In the genomic region with DNA sequence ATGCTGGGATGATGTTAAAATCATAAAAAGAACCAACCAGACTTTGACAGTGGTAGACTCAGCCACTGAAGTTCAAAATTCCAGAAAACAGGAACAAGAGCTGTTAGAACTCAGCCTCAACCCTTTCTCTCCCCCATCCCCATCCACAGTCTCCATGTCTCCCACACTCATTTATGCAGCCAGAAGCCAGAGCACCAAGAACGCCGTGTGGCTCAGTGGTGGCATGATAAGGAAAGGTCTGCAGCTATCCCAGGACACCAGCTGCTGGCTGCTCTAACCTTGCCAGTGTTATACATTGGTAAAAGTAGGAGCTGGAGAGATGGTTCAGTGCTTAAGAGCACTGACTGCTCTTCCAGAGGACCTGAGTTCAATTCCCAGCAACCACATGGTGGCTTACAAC, we compare ENCODE assay signal across 24 mouse cellular contexts. TPM values are rescaled to one million over a fixed set of nuclear protein-coding genes. Genes with fewer than 3 reads are reported as not detected.
DNase-seq lines count a peak whose midpoint lies in the region; ATAC-seq and TF ChIP-seq lines count a peak whose summit lies in the region.
"Had no signal": no experiment of that assay in that cellular context is flagged by ENCODE, and none has a peak within 500 bp of the region (broad histone marks: within the 10 kb centered on the region; RNA-seq: fewer than 3 reads in every experiment).

No protein-coding gene starts in this region.

- TF ChIP-seq EP300 in liver, embryonic 14.5 days (IDR thresholded peaks at IDR 0.05; ENCODE audit: low read depth): peak; percentile 27; the same call in 1 of the 2 replicates

- H3K4me2 ChIP-seq in midbrain, embryonic 11.5 days: no peak overlapping the region
- H3K4me2 ChIP-seq in midbrain, embryonic 15.5 days: no peak overlapping the region
- H3K4me2 ChIP-seq in liver, embryonic 14.5 days (ENCODE audit: low read depth): no peak overlapping the region
- H3K4me2 ChIP-seq: embryonic facial prominence, embryonic 12.5 days; embryonic facial prominence, embryonic 15.5 days; forebrain, embryonic 13.5 days; heart, embryonic 11.5 days; hindbrain, embryonic 12.5 days; hindbrain, embryonic 15.5 days had no signal

- no peaks in the 10 kb centered on the region for H3K9me3 ChIP-seq in midbrain, embryonic 11.5 days (ENCODE audit: control insufficient read depth, low read length)
- no peaks in the 10 kb centered on the region for H3K9me3 ChIP-seq in midbrain, embryonic 15.5 days
- H3K9me3 ChIP-seq in liver, embryonic 14.5 days (ENCODE audit: control insufficient read depth, low read length): no peaks in the 10 kb centered on the region
- H3K9me3 ChIP-seq: embryonic facial prominence, embryonic 12.5 days; embryonic facial prominence, embryonic 15.5 days; forebrain, embryonic 10.5 days; forebrain, embryonic 13.5 days; hindbrain, embryonic 12.5 days; hindbrain, embryonic 15.5 days had no signal

- no peaks in the 10 kb centered on the region for H3K4me1 ChIP-seq in midbrain, embryonic 11.5 days (ENCODE audit: control insufficient read depth, insufficient read depth, low read length)
- H3K4me1 ChIP-seq in midbrain, embryonic 15.5 days: peaks cover 7% of the 10 kb centered on the region
- H3K4me1 ChIP-seq in liver, embryonic 14.5 days (replicated peaks; ENCODE audit: control insufficient read depth in 2 of 2, insufficient read depth in 2 of 2, low read length in 1 of 2): peaks cover 26 to 47% of the 10 kb centered on the region in 2 experiments

- TF ChIP-seq CTCF in liver, embryonic 14.5 days (IDR thresholded peaks at IDR 0.05; ENCODE audit: low read depth): no peak

- H3K4me3 ChIP-seq in midbrain, embryonic 11.5 days (ENCODE audit: low read depth, low read length): no peak overlapping the region
- no peak overlapping the region for H3K4me3 ChIP-seq in midbrain, embryonic 15.5 days
- H3K4me3 ChIP-seq in liver, embryonic 14.5 days (ENCODE audit: insufficient read depth in 1 of 2, low read depth in 2 of 2, low read length in 2 of 2): no peak overlapping the region
- H3K4me3 ChIP-seq: embryonic facial prominence, embryonic 12.5 days; embryonic facial prominence, embryonic 15.5 days; erythroblast, embryonic 14.5 days; forebrain, embryonic 10.5 days; forebrain, embryonic 13.5 days; gastrocnemius, adult 2 months; hindbrain, embryonic 12.5 days; hindbrain, embryonic 15.5 days had no signal

- ATAC-seq in midbrain, embryonic 11.5 days (ENCODE audit: low FRiP score): no peak
- ATAC-seq in midbrain, embryonic 15.5 days (replicated peaks): no peak
- ATAC-seq in erythroblast, adult 5-6 weeks (replicated peaks; ENCODE audit: low FRiP score, poor library complexity, severe bottlenecking): peak; percentile 60; the same call in 1 of the 2 replicates
- no peak; the same call in 1 of the 2 replicates for ATAC-seq in liver, embryonic 14.5 days (ENCODE audit: insufficient read depth)
- ATAC-seq: activated CD4-positive, CD25-positive, alpha-beta regulatory T cell, adult 4 months; CD4-positive, CD25-positive, alpha-beta regulatory T cell, adult 4 months; forebrain, embryonic 13.5 days; forebrain, postnatal 0 days had no signal

- H3K9ac ChIP-seq in midbrain, embryonic 11.5 days (ENCODE audit: low read length): no peak overlapping the region
- H3K9ac ChIP-seq in midbrain, embryonic 15.5 days: no peak overlapping the region
- H3K9ac ChIP-seq in liver, embryonic 14.5 days (replicated peaks): no peak overlapping the region
- H3K9ac ChIP-seq: embryonic facial prominence, embryonic 12.5 days; embryonic facial prominence, embryonic 15.5 days; forebrain, embryonic 13.5 days; forebrain, postnatal 0 days; hindbrain, embryonic 12.5 days; hindbrain, embryonic 15.5 days had no signal

- H3K27ac ChIP-seq in midbrain, embryonic 11.5 days (ENCODE audit: low read depth, low read length): no peak overlapping the region
- no peak overlapping the region for H3K27ac ChIP-seq in midbrain, embryonic 15.5 days
- H3K27ac ChIP-seq in liver, embryonic 14.5 days: no peak overlapping the region
- H3K27ac ChIP-seq: embryonic facial prominence, embryonic 12.5 days; embryonic facial prominence, embryonic 15.5 days; forebrain, embryonic 10.5 days; forebrain, embryonic 13.5 days; gastrocnemius, adult 2 months; hindbrain, embryonic 12.5 days; hindbrain, embryonic 15.5 days had no signal

- peak; percentile 53 for DNase-seq in midbrain, embryonic 11.5 days (ENCODE audit: low spot score, missing footprints)
- no peak for DNase-seq in liver, embryonic 14.5 days (ENCODE audit: low read depth in 3 of 3, low spot score in 3 of 3)
- no peak for DNase-seq in left cerebral cortex, adult 18-20 months (ENCODE audit: low spot score in 2 of 2)
- DNase-seq in lung, postnatal 4 days: no peak
- DNase-seq: adrenal gland, adult 8-10 months; adrenal gland, postnatal 25 days; cerebellum, adult 11-12 months; cerebellum, adult 8-10 months; cerebellum, postnatal 14 days; forebrain, postnatal 0 days; gastrocnemius, adult 2 months; gastrocnemius, postnatal 14 days had no signal

- no peaks in the 10 kb centered on the region for H3K27me3 ChIP-seq in midbrain, embryonic 11.5 days (ENCODE audit: control insufficient read depth, insufficient read depth, low read length)
- H3K27me3 ChIP-seq in midbrain, embryonic 15.5 days (replicated peaks): no peaks in the 10 kb centered on the region
- H3K27me3 ChIP-seq in liver, embryonic 14.5 days (ENCODE audit: control insufficient read depth, insufficient read depth, low read length): no peaks in the 10 kb centered on the region
- H3K27me3 ChIP-seq: embryonic facial prominence, embryonic 12.5 days; embryonic facial prominence, embryonic 15.5 days; hindbrain, embryonic 15.5 days had no signal

- WGBS in midbrain, embryonic 11.5 days: 87% methylated on average over 2 of the region's 2 CpGs
- 78% methylated on average over 2 of the region's 2 CpGs for WGBS in midbrain, embryonic 15.5 days
- 28% methylated on average over 2 of the region's 2 CpGs for WGBS in liver, embryonic 14.5 days (ENCODE audit: insufficient replicate concordance)

- H3K36me3 ChIP-seq in midbrain, embryonic 11.5 days (ENCODE audit: control insufficient read depth, insufficient read depth, low read length): no peaks in the 10 kb centered on the region
- H3K36me3 ChIP-seq in midbrain, embryonic 15.5 days (replicated peaks): no peaks in the 10 kb centered on the region
- peaks cover 12% of the 10 kb centered on the region for H3K36me3 ChIP-seq in liver, embryonic 14.5 days (replicated peaks; ENCODE audit: control insufficient read depth, insufficient read depth, low read depth)
- H3K36me3 ChIP-seq: embryonic facial prominence, embryonic 12.5 days; embryonic facial prominence, embryonic 15.5 days; forebrain, embryonic 10.5 days; hindbrain, embryonic 12.5 days had no signal

RNA-seq across cellular contexts. Expression of gene Optn, which starts 16.8 kb away (rescaled TPM):
- polyA plus RNA-seq in midbrain, embryonic 11.5 days (2014; fragmentation: Nextera tagmentation; extraction: Ambion mirVana): 4.3 and 5.2 TPM in 2 replicates
- polyA plus RNA-seq in midbrain, embryonic 15.5 days (2015; fragmentation: Nextera tagmentation; extraction: Ambion mirVana): 15.7 and 18.9 TPM in 2 replicates
- total RNA-seq in erythroblast, adult 5-6 weeks (2015; ENCODE audit: low replicate concordance): 111 and 123 TPM in 2 replicates
- 325 and 443 TPM in 2 replicates for total RNA-seq in erythroblast, adult 5-6 weeks (2017; ENCODE audit: low replicate concordance)
- polyA plus RNA-seq in liver, embryonic 14.5 days (2012; rRNA removed): 3.5 and 6.4 TPM in 2 replicates
- polyA plus RNA-seq in liver, embryonic 14.5 days (2014; fragmentation: Nextera tagmentation; extraction: Ambion mirVana): 15.3 and 15.6 TPM in 2 replicates
- total RNA-seq in left cerebral cortex, adult 18-20 months (2021): 10 to 100 TPM; 19.3 to 20.7 TPM

RNA-seq across cellular contexts. Expression of gene Mcm10, which starts 34.4 kb away (rescaled TPM):
- polyA plus RNA-seq in midbrain, embryonic 11.5 days (2014; fragmentation: Nextera tagmentation; extraction: Ambion mirVana): 49.8 and 53.1 TPM in 2 replicates
- 3.5 and 5.1 TPM in 2 replicates for polyA plus RNA-seq in midbrain, embryonic 15.5 days (2015; fragmentation: Nextera tagmentation; extraction: Ambion mirVana)
- 22.2 and 36.1 TPM in 2 replicates for total RNA-seq in erythroblast, adult 5-6 weeks (2015; ENCODE audit: low replicate concordance)
- 33.5 and 51.6 TPM in 2 replicates for total RNA-seq in erythroblast, adult 5-6 weeks (2017; ENCODE audit: low replicate concordance)
- 24.6 and 32.3 TPM in 2 replicates for polyA plus RNA-seq in liver, embryonic 14.5 days (2012; rRNA removed)
- polyA plus RNA-seq in liver, embryonic 14.5 days (2014; fragmentation: Nextera tagmentation; extraction: Ambion mirVana): 35.2 and 37.2 TPM in 2 replicates
- under 1 TPM; 0.58 to 0.96 TPM for total RNA-seq in left cerebral cortex, adult 18-20 months (2021)
